Mouse (Mus musculus) neural tube, embryonic 12.5 days (tissue): Measurements from ENCODE around the gene Mlh1. TPM values are rescaled to one million over a fixed set of nuclear protein-coding genes. Genes with fewer than 3 reads are reported as not detected.

Experiments
- ATAC-seq: fragments of 200-750 bp; cut with Nextera tagmentation; 2 replicates; pipeline ENCODE4 v1.8.0; 2017; ENCODE audit warnings: low read depth, mild to moderate bottlenecking, moderate TSS enrichment, moderate library complexity; ENCODE audit not compliant: low FRiP score
- H3K27ac ChIP-seq: fragments of 300-500 bp; sonication (generic); 2 replicates; pipeline ENCODE4 v1.5.1; 2016
- H3K27me3 ChIP-seq: fragments of 300-500 bp; sonication (generic); replicated peaks from 2 replicates; pipeline ENCODE4 v1.6.1; 2016; ENCODE audit warnings: mild to moderate bottlenecking
- H3K36me3 ChIP-seq: fragments of 300-500 bp; sonication (generic); 2 replicates; pipeline ENCODE4 v1.6.1; 2016; ENCODE audit warnings: mild to moderate bottlenecking
- H3K4me1 ChIP-seq: fragments of 300-500 bp; sonication (generic); 2 replicates; pipeline ENCODE4 v1.6.1; 2016
- H3K4me2 ChIP-seq: fragments of 300-500 bp; sonication (generic); replicated peaks from 2 replicates; pipeline ENCODE4 v1.6.1; 2016; ENCODE audit warnings: mild to moderate bottlenecking
- H3K4me3 ChIP-seq: fragments of 300-500 bp; sonication (generic); 2 replicates; pipeline ENCODE4 v1.5.1; 2016
- H3K9ac ChIP-seq: fragments of 300-500 bp; sonication (generic); 2 replicates; pipeline ENCODE4 v1.6.1; 2016; ENCODE audit warnings: mild to moderate bottlenecking
- H3K9me3 ChIP-seq: fragments of 300-500 bp; sonication (generic); 2 replicates; pipeline ENCODE4 v1.6.1; 2016; ENCODE audit warnings: mild to moderate bottlenecking
- WGBS: fragments of 180-500 bp; shearing (Covaris S2); methylation state at CpG from one replicate; pipeline ENCODE4 v1.1.7; 2016; 5-methylcytosine and 5-hydroxymethylcytosine counted together
- polyA plus RNA-seq: library from polyadenylated mRNA; unstranded; fragments of >200 nt; fragmentation: Nextera tagmentation; extraction: Ambion mirVana; gene quantifications from 2 replicates; pipeline ENCODE4 v1.2.1, GENCODE M21; 2016

Mlh1 gene
- polyA plus RNA-seq, 1 experiment from 2014 or later, result 39.9 TPM

DNA sequence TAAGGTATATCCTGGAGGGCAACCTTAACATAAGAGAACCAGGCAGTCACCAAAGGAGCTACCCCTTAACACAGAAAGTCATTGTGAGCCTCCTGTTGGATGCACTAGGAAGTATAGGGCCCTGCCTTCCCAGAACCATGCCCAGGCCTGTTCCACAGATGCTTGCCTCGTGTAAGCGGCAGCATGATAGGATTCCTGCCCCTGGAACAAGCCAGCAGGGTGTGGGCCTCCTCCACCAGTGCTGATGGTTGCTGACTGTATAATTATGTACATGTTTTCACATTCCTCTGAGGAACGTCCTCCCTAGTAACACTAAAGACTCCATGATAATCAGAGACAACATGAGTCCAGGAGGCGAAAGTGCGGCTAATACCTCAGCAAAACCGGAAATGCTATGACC is 28.2 kb downstream of the Mlh1 start:
- Histone ChIP-seq H3K4me1 (no peaks in the 10 kb centered on the region), H3K9me3 (no peaks in the 10 kb centered on the region), H3K4me3 (no peak overlapping the region), H3K9ac (no peak overlapping the region), H3K36me3 (peaks cover 57% of the 10 kb centered on the region), H3K27me3 (no peaks in the 10 kb centered on the region), H3K27ac (no peak overlapping the region), H3K4me2 (no peak overlapping the region)
- ATAC-seq, result no peak
- WGBS, result 86% methylated on average over 6 of the region's 6 CpGs

DNA sequence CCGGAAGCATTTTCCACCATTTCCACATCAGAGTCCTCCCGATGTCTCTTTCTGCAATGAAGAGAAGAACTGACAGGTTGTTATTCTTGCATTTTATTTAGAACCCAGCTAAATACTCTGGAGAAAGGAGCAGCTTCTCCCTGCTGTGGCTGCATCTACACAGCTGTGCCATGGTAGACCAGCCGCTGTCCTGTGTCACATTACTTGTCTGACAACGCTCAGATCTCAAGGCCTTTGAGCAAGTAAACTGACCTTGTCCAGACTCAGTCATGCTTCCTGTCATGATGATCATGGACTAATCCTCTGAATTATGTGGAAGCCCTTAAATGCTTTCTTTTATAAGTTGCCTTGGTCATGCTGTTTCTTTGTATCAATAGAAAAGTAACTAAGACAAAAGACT is 31.8 kb downstream of the Mlh1 start:
- no peak overlapping the region for H3K4me3 ChIP-seq
- no peak overlapping the region for H3K4me2 ChIP-seq
- ATAC-seq, result no peak
- no peak overlapping the region for H3K9ac ChIP-seq
- no peak overlapping the region for H3K27ac ChIP-seq
- no peaks in the 10 kb centered on the region for H3K27me3 ChIP-seq
- no peaks in the 10 kb centered on the region for H3K9me3 ChIP-seq
- no peaks in the 10 kb centered on the region for H3K4me1 ChIP-seq
- peaks cover 69% of the 10 kb centered on the region for H3K36me3 ChIP-seq
- 91% methylated on average over 4 of the region's 4 CpGs for WGBS

DNA sequence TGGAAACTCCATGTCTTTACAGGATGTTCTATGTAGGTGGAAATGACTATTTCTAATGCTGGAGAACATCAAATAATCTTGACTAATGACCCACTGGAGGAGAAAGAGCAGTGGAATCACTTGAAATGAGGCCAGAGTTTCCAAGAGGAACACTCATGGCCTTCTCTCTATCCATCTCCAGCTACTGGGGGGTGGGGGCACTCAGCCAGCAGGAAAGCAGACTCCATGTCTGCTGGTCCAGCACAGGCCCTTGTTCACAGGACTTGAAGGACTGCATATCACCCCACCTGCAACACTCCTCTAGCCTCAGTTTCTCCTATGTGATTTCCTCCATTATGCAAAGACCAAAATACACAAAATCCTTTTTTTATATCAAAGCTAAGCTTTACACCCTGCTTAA is 33.9 kb downstream of the Mlh1 start:
- peaks cover 75% of the 10 kb centered on the region for H3K36me3 ChIP-seq
- no peak for ATAC-seq
- no peaks in the 10 kb centered on the region for H3K4me1 ChIP-seq
- H3K9ac ChIP-seq, result no peak overlapping the region
- H3K27ac ChIP-seq, result no peak overlapping the region
- no peak overlapping the region for H3K4me2 ChIP-seq
- H3K9me3 ChIP-seq, result no peaks in the 10 kb centered on the region
- no peaks in the 10 kb centered on the region for H3K27me3 ChIP-seq
- H3K4me3 ChIP-seq, result no peak overlapping the region

DNA sequence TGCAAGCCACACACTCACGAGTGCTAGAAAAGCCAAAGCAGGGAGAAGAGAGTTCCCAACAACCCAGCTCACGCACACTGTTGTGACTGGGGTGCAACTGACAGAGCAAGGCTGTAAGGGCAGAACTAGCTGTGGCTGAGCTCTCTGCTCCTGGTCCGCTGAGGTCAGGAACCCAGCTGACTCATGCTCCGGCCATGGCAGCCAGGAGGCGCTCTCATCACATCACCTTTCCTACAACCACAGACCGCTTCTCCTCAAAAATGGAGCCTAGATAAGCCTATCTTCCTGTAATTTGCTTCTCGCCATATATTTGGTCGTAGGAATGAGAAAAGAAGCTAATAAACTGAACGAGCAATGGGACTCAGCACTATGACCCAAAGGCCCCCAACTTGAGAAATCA is 36.9 kb downstream of the Mlh1 start:
- Histone ChIP-seq H3K4me2 (no peak overlapping the region), H3K4me3 (no peak overlapping the region), H3K27ac (no peak overlapping the region), H3K27me3 (no peaks in the 10 kb centered on the region), H3K4me1 (no peaks in the 10 kb centered on the region), H3K9ac (no peak overlapping the region), H3K9me3 (no peaks in the 10 kb centered on the region), H3K36me3 (peaks cover 77% of the 10 kb centered on the region)
- ATAC-seq, result no peak
- WGBS, result 94% methylated on average over 9 of the region's 9 CpGs

DNA sequence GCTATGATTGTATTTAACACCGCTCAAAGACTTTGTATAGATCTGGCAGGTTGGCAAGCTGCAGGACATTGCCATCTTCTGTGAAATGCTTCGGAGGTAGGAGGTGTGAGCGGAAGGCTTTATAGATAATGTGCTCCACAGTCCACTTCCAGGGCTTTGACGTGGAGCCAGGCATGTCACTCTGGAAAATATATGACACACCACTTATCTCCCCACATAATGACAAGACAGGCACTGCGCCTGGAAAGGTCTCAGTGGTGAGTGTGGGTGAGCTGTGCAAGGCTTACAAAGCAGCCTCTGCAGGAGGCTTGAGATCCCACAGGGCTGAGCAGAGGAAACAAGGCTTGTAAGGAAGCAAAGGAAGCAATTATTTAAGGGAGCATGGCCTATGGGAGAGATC is 43.1 kb downstream of the Mlh1 start:
- peaks cover 72% of the 10 kb centered on the region for H3K36me3 ChIP-seq
- H3K9ac ChIP-seq, result no peak overlapping the region
- H3K9me3 ChIP-seq, result no peaks in the 10 kb centered on the region
- no peaks in the 10 kb centered on the region for H3K27me3 ChIP-seq
- WGBS, result 86% methylated on average over 5 of the region's 5 CpGs
- H3K27ac ChIP-seq, result no peak overlapping the region
- H3K4me2 ChIP-seq, result no peak overlapping the region
- no peak overlapping the region for H3K4me3 ChIP-seq
- ATAC-seq, result no peak
- H3K4me1 ChIP-seq, result no peaks in the 10 kb centered on the region

DNA sequence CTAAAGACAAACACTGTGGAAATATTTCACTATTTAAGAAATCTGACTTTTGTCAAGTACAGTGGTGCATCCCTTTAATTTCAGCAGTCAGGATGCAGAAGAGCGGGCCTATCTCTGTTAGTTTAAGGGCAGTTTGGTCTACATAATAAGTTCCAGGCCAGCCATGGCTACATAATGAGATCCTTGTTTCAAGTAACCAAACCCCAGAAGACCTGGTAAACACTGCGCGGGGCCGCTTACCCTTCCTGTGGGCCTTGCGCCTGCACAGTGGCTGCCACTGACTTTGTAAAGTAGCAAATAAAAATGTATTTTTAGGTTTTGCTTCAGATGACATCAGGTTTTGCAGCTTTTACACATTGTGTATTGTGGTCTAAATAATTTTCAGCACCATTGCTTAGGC is 48.2 kb downstream of the Mlh1 start:
- 94% methylated on average over 5 of the region's 5 CpGs for WGBS
- Histone ChIP-seq H3K4me2 (no peak overlapping the region), H3K4me3 (no peak overlapping the region), H3K9ac (no peak overlapping the region), H3K27ac (no peak overlapping the region), H3K36me3 (peaks cover 54% of the 10 kb centered on the region), H3K9me3 (no peaks in the 10 kb centered on the region), H3K4me1 (no peaks in the 10 kb centered on the region), H3K27me3 (no peaks in the 10 kb centered on the region)
- ATAC-seq, result no peak

DNA sequence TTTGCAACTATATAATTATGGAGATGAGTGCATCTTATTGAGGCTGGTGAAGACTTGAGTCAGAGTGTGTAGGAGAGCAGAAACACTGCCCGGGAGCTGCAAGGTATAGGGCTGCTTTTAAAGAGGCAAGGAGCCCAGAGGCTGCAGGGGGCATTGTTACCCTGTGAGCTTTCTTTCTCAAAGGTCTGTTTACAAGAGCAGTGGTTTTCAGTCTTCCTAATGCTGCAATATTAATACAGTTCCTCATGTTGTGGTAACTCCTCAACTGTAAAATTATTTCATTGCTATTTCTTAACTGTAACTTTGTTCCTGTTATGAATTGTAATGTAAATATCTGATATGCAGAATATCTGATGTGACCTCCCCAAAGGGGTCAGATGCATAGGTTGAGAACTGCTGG is 50.0 kb downstream of the Mlh1 start:
- H3K27me3 ChIP-seq, result no peaks in the 10 kb centered on the region
- no peaks in the 10 kb centered on the region for H3K4me1 ChIP-seq
- H3K27ac ChIP-seq, result no peak overlapping the region
- 83% methylated on average over 1 of the region's 1 CpGs for WGBS
- no peaks in the 10 kb centered on the region for H3K9me3 ChIP-seq
- no peak overlapping the region for H3K4me3 ChIP-seq
- ATAC-seq, result no peak
- no peak overlapping the region for H3K4me2 ChIP-seq
- H3K36me3 ChIP-seq, result peaks cover 43% of the 10 kb centered on the region
- no peak overlapping the region for H3K9ac ChIP-seq

DNA sequence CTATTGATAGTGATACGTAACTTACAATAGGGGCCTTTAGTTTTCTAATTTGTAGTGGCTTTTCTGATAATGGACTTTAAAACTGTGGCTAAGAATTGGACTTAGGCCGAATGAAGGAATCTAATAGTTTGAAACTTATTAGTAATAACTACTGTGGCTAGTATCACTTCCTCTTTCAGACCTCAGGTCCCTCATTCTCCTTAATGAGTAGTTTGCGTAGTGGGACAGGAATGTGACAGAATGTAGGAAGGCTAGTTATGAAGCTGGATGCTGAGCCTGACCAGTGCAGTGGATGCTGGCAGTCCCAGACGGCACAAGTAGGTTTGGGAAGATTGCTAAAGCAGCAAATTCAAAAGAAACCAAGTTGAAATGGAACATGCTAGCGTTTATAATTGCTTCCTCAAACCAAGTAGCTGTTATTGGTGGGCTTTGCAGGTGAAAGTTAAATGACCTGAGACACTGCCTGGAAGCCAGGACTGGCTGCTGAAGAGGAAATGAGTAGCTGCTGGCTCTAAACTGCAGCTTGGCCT is 51.0 kb downstream of the Mlh1 start:
- peaks cover 44% of the 10 kb centered on the region for H3K36me3 ChIP-seq
- H3K4me1 ChIP-seq, result no peaks in the 10 kb centered on the region
- no peak overlapping the region for H3K4me3 ChIP-seq
- ATAC-seq, result no peak
- WGBS, result 93% methylated on average over 5 of the region's 5 CpGs
- H3K9me3 ChIP-seq, result no peaks in the 10 kb centered on the region
- no peaks in the 10 kb centered on the region for H3K27me3 ChIP-seq
- H3K4me2 ChIP-seq, result no peak overlapping the region
- no peak overlapping the region for H3K27ac ChIP-seq
- no peak overlapping the region for H3K9ac ChIP-seq

DNA sequence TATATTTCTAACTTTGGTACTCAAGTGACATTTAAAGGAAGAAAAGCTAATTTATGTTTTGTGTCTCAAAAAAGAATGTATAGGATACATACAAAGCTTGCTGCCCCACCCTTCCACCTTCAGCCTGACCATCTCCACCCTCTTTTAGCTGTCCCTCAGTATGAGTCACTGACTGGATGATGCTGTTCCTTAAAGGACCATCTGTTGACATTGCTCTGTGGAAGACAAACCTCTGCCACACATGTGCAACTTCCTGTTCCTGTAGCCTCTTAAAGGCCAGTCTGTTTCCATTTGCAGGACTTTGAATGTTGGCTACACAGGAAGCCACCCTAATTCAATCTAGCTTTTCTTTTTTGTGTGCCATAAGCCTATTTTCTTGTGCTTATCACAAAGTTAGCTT is 55.2 kb downstream of the Mlh1 start:
- Histone ChIP-seq H3K27me3 (no peaks in the 10 kb centered on the region), H3K4me2 (no peak overlapping the region), H3K27ac (no peak overlapping the region), H3K9me3 (no peaks in the 10 kb centered on the region), H3K9ac (no peak overlapping the region), H3K36me3 (peaks cover 26% of the 10 kb centered on the region), H3K4me1 (no peaks in the 10 kb centered on the region), H3K4me3 (no peak overlapping the region)
- no peak for ATAC-seq

DNA sequence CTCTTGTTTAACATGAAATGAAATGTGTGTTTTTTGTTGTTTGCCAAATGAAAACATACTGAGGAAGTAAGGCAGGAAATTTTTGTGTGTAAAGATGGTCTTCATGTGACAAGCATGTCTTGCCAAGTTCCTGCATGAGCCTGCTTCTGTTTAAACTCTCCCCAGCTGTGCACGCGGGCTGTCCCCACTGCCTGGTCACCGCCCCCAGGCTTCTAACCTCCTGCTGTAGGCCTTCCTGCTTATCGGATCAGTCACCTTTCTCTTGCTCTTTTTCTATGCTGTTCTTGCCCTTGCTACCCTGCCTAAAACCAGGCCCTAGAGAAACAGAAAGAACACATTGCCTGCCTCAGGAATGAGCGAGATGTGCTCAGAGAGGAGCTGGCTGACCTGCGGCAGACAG is 58.1 kb downstream of the Mlh1 start:
- no peaks in the 10 kb centered on the region for H3K4me1 ChIP-seq
- H3K4me3 ChIP-seq, result no peak overlapping the region
- H3K27me3 ChIP-seq, result no peaks in the 10 kb centered on the region
- no peak overlapping the region for H3K9ac ChIP-seq
- no peaks in the 10 kb centered on the region for H3K9me3 ChIP-seq
- no peak overlapping the region for H3K4me2 ChIP-seq
- WGBS, result 87% methylated on average over 6 of the region's 6 CpGs
- H3K27ac ChIP-seq, result no peak overlapping the region
- ATAC-seq, result no peak
- peaks cover 24% of the 10 kb centered on the region for H3K36me3 ChIP-seq

DNA sequence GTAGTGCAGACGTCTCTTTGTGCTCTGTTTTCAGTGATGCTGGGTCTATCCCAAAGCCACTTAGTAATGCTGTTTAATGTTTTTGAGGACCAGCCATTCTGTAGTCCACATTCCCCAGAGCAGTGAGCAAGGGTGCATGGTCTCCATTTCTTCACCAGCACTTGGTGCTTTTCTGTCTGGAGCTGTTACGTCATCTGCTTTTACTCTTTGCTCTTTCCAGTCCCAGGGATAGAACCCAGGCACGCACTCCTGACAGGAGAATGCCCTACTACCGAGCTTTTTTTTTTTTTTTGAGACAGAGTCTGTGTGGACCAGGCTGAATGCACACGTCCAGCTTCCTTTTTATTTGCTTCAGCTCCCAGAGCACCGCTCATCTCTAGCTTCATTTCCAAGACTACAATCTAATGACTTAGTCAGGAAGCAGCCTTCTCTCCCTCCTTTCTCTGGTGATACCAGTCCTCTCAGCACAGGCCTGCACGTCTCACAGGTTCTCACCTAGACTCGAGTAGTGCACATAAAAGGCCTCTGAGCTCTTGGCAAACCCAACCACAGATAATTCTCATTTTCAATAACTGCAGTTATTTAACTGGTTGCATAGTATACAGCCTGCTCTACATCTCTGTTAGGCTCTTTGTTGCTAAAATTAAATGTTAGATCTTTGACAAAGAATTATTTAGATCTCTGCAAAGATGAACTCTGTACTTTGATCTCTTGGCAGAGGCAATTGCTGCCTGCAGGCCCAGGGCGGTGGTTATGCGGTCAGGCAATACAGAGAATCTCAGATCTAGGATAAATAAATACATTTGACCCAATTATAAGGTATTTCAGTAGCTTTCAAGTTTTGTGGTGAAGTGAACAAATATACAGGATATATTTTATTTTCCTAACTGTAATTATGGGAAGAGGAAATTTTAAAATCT is 60.2 kb downstream of the Mlh1 start:
- WGBS, result 85% methylated on average over 10 of the region's 10 CpGs
- Histone ChIP-seq H3K4me1 (no peaks in the 10 kb centered on the region), H3K36me3 (peaks cover 23% of the 10 kb centered on the region), H3K4me3 (no peak overlapping the region), H3K9me3 (no peaks in the 10 kb centered on the region), H3K27me3 (no peaks in the 10 kb centered on the region), H3K9ac (no peak overlapping the region), H3K4me2 (no peak overlapping the region), H3K27ac (no peak overlapping the region)
- ATAC-seq, result no peak

DNA sequence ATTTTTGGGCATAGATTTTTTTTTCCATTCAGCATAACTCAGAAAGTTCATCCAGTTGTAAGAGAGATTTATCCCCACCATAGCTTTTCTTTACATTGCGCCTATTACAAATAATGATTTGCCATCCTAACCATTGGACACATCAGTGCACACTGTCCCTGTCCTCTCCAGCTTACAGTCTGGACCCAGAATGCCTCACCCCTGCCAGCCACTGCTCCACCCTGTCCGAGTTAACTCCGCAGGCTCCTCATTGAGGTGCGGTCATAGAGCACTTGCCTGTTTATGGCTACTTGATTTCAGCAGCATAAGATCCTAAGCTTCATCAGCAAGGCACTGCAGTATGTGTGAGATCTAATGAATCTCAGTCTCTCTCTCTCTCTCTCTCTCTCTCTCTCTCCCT is 61.2 kb downstream of the Mlh1 start:
- Histone ChIP-seq H3K27ac (no peak overlapping the region), H3K9me3 (no peaks in the 10 kb centered on the region), H3K9ac (no peak overlapping the region), H3K4me3 (no peak overlapping the region), H3K27me3 (no peaks in the 10 kb centered on the region), H3K36me3 (peaks cover 22% of the 10 kb centered on the region), H3K4me2 (no peak overlapping the region), H3K4me1 (no peaks in the 10 kb centered on the region)
- WGBS, result 87% methylated on average over 4 of the region's 4 CpGs
- no peak for ATAC-seq

DNA sequence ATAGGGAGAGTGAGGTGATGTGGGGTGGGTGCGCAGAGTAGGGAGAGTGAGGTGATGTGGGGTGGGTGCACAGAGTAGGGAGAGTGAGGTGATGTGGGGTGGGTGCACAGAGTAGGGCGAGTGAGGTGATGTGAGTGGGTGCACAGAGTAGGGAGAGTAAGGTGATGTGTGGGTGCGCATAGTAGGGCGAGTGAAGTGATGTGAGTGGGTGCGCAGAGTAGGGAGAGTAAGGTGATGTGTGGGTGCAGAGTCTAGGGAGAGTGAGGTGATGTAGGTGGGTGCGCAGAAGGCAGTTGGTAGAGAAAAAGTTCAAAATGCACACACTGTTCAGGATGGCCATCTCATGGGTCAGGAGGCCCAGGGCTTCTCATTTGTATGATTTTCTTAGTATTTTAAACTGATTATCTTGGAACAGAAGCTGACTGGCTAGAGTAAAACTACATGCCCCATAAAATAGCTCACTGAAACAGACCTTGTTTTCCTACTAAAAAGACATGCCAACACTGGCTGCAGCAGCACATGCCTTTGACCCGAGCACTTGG is 62.4 kb downstream of the Mlh1 start:
- Histone ChIP-seq H3K9ac (no peak overlapping the region), H3K27me3 (no peaks in the 10 kb centered on the region), H3K4me3 (no peak overlapping the region), H3K36me3 (peaks cover 20% of the 10 kb centered on the region; the same call in 1 of the 2 replicates), H3K4me1 (no peaks in the 10 kb centered on the region), H3K27ac (no peak overlapping the region), H3K9me3 (no peaks in the 10 kb centered on the region), H3K4me2 (no peak overlapping the region)
- 94% methylated on average over 7 of the region's 7 CpGs for WGBS
- ATAC-seq, result no peak
